Mouse (Mus musculus) MEL-GATA-1-ER (cell line): Measurements from ENCODE around the gene Insrr.
"Not testable (repeated sequence)": the region's sequence is repeated elsewhere in the genome, so short reads cannot be mapped to it uniquely, and the experiment has no call there.

Experiments used
- DNase-seq: peaks from one replicate; pipeline ENCODE4 v3.0.0-alpha.2; 2012; ENCODE audit warnings: low read depth; ENCODE audit errors: extremely low read depth

Gene Insrr

DNA sequence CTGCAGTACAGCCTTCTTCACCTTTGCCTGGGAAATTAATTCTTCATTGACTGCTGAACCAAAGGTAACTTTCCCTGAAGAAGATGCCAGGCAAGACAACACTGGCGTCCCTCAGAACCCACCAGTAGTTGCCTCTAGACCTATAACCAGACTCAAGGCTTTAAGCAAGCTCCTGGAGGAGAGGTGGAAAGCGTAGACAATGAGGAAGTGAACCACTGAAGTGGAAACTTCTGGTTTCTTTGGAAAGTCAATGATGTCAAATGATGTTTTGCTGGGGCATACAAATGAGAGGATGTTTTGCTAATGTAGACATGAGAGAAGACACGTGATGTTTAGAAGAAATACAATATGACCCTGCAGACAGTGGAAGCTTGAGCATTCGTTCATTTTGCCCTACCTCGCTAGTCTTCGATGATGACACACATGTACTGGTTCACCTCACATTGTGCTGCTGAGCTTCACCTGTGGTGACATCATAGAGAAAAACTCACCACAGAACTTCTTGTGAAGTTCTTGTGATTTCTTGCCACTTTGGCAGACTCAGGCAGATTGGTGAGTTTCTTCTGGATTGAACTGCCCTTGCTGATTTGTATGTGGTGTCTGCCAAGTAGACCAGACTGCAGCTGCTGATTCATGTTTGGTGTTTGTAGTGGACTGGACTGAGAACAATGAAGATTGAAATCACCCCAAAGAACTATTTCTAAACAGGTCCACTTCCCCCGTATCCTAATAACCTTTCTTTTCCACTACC lies 35.5 kb downstream of the Insrr start:
- no peak for DNase-seq

DNA sequence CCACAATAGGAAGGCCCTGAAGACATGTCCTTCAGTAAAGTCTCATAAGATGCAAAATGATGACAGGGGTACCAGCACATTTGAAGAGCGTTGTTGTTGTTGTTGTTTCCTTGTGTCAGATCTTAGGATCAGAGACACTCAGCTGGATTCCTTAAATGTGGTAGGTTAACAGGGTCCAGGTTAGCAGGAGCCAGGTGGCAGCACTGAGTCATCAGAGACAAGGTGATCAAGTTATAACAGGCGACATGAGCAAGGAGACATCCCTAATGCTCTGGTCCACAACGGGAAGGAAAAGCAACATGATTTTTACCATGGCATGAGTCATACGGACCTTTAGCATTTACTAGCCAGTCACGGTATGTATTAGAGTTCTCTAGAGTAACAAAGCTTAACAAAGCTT lies 36.7 kb downstream of the Insrr start:
- DNase-seq = no peak

DNA sequence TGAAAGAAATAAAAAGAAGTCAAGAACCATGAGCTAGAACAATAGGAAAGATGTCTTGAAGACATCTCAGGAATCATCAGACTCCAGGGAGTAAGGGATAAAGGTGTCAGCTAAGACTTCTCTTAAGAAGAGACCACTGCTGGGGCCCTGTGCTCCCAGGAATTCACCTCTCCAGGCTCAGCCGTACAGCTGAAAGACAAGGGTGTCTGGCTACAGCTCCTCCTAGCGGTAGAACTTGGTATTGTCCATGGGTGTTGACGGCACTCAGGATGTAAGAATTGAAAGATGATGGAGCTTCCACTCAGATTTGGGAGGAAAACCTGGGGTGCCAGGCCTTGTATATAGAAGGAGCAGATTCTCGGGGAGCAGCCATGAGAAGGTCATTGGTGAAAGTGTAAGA lies 41.9 kb downstream of the Insrr start:
- DNase-seq = peak; percentile 45

DNA sequence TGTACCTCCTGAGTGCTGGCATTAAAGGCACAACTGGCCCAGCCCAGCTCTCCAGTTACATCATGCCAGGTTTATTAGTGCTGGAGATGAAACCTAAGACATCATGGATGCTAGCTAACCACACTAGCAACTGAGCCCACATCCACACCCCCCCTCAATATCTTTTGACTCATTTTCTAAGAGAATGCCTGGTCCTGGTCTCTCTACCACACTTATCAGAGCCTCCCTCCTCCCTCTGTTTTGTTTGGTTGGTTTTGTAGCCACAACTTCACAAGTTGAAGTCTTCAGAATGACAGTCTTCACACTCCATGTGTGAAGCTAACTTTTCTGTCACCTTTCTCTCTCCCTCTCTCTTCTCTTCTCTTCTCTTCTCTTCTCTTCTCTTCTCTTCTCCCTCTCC lies 44.1 kb downstream of the Insrr start:
- no peak for DNase-seq

DNA sequence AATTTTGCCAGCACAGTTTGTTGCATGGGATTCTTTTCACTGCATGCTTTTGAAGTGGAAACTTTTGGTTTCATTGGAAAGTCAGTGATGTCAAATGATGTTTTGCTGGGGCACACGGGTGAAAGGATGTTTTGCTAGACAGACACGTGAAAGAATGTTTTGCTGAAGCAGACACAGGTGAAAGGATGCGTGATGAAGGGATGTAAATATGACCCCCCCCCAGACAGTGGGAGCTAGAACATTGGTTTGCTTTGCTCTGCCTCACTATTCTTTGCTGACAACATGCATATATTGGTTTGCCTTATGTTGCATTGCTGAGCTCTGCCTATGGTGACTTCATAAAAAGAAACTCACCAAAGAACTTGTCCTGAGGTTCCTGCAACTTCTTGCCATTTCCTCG lies 48.2 kb downstream of the Insrr start:
- no peak for DNase-seq

DNA sequence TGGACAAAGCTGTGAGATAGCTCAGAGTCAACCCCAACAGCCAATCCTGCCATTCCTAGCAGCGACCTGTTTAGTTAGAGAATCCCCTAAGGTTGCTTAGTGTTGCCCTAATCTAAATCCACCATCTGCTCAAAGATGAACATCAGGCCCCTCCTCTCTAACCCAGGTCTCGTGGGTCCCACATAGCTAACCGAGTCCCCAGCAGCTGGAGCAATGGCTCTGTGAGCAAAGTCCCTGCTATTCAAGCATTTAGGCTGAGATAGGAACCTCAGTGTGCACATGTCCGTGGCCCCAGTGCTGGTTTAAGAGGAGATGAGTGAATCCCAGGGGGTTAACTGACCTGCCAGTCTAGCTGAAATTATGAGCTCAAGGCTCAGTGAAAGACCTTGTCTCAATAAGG lies 49.4 kb downstream of the Insrr start:
- no peak for DNase-seq

DNA sequence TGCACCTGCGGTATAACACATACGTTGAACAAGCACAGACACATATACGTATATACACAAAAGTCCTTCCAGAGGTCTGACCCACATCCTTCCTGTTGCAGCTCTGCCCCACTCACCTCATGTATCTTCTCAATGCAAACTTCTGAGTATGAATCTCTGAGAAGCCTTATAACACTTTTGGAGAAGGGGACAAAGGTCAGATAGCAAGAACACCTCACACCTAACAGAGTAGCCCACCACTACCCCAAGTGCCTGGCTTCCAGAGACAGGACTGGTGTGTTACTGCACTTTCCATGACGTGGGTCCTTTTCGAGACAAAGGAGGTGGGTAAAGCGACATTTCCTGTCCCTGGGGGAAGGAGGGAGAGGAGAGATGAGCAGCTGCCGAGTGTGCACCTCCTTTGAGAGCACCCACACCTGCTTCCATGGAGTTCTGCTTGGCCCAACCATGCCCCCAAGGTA lies 49.9 kb downstream of the Insrr start, which contains the start of gene Sh2d2a:
Sh2d2a (plus strand) TSS at position 106 of the 461 bp plus-strand sequence.
- DNase-seq = no peak

DNA sequence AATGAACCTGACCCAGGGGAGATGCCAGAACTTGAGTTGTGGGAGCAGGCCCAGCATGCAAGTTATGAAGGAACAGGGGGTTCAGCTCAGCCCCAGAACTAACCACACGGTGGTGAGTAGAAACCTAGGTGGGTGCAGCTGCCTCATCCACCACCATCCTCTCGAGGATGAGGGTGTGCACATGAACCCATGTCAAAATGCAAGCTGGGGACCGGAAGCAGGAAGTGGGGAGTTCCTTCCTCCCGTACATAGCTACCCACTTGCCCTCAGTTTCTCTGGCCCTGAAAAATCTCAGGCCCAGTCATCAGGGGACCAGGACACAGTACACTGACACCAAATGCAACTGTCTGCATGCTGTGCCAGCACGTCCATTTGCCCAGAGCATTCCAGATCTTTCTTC lies 50.9 kb downstream of the Insrr start:
- no peak for DNase-seq

DNA sequence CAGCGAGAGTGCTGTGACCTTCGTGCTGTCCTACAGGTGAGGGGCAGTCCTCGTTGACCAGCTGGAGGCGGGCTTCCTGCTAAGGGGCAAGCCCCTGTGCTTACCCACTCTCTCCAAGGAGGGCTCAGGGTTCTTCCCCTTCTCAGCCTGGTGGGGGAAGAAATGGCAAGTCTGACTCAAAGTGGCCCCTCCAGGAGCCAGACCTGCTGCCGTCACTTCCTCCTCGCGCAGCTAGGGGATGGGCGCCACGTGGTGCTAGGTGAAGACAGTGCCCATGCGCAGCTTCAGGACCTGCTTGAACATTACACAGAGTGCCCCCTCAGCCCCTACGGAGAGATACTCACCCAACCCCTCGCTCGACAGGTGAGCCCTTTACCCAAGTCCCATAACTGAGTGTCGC lies 52.4 kb downstream of the Insrr start:
- no peak for DNase-seq

DNA sequence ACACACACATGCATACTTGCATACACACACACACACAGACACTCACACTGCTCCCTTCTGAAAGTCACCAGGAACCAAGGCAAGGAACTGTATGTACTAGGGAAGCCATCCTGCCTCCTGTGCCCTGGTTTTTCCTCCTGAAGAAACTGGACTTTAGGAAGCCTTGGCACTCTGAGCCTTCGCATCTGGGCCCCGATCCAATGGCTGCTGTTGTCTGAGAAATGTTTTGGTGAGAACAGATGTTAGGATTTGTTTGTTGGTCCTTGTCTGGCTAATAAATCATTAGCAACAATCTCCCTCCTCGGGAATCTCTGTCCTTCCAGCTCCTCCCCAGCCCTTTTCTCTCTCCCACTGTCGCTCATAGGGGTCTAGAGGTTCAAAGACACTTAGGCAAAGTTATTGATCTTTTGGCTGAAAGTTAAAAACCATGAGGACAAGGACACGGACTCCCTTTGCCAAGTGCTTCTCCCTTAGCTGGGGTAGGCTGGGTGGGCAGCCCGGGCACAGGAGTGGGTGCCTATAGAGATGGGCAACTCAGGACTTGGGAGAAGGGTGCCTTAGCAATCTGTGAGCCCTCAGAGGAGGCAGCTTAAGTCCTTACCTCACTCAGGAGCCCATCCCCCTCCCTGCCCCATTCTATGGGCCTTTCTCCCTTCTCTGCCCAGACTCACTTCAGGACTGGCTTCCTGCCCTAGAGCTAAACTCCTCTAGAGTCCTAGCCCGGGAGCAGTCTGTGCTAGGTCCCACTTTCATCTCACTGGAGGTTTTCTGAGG lies 58.2 kb downstream of the Insrr start:
- no peak for DNase-seq

DNA sequence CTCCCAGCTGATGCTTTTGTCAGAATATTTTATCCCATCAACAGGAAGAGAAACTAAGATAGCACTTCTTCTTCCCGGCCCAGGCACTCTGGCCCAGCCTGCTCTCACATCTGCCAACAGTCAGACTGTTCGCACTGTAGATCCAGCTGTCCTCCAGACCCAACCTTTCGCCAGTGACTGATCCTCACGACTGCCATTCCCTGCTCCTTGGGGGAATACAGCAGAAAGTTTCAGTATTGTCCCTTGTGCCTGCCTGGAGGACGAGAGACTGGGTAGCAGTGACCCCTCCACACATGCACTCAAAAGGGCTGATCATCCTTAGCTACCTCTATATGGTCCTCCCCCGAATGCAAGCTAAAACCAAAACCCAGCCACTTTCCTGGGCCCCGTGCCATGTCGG lies 59.2 kb downstream of the Insrr start:
- DNase-seq = no peak

DNA sequence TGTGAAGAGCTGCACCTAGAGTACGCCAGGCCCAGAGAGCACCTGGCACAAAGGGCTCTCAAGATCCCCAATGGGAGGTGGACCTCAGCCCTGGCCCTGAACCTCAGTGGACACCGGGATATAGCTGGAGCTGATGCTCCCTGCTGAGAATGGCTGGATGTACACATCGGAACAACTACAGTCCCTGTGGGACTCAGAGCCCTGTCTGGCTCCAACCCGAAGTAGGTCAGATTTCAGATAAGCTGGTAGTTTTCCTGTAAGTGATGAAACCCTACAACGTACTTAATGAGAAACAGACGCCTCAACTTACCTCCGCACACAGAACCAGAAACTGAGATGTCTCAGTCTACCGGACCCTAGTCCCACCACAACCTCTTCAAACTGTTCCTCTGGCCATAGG lies 60.9 kb downstream of the Insrr start:
- DNase-seq = no peak

DNA sequence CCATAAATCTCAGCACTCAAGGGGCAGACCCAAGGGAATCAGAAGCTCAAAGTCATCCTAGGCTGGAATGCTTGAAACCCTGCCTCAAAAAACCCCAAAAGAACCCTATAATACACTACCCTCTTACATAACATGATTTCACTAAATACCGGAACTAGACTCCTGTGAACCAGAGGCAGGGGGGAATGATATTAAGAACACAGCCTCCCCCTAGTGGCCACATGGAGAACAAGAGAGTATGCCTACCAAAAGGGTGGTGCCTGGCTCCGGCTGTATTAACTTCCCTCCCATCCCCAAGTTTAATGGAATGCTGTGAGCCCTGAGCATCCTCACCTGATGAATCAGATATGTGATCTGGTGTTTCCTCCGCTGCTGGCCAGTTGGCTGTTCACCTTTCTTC lies 63.1 kb downstream of the Insrr start:
- peak; percentile 61 for DNase-seq

DNA sequence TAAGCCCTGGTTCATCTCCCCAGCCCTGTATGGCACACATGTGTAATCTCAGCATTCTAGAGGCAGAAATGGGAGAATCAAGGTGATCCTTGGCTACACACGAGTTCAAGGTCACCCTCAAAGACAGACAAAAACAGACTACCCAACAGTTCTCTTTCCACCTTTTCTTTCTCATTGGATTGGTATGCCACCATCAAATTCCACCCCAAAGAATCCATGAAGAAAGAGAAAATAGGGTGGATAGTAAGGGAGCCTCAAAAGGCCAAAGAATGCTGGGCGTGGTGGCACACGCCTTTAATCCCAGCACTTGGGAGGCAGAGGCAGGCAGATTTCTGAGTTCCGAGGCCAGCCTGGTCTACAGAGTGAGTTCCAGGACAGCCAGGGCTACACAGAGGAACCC lies 67.4 kb downstream of the Insrr start:
- DNase-seq = not testable (repeated sequence)
